Mouse (Mus musculus): ENCODE measurements around the gene Lars2. TPM values are rescaled to one million over a fixed set of nuclear protein-coding genes. Genes with fewer than 3 reads are reported as not detected.

Gene Lars2
- total RNA-seq (2023): 100 to 1,000 TPM; 274 to 275 TPM

DNA sequence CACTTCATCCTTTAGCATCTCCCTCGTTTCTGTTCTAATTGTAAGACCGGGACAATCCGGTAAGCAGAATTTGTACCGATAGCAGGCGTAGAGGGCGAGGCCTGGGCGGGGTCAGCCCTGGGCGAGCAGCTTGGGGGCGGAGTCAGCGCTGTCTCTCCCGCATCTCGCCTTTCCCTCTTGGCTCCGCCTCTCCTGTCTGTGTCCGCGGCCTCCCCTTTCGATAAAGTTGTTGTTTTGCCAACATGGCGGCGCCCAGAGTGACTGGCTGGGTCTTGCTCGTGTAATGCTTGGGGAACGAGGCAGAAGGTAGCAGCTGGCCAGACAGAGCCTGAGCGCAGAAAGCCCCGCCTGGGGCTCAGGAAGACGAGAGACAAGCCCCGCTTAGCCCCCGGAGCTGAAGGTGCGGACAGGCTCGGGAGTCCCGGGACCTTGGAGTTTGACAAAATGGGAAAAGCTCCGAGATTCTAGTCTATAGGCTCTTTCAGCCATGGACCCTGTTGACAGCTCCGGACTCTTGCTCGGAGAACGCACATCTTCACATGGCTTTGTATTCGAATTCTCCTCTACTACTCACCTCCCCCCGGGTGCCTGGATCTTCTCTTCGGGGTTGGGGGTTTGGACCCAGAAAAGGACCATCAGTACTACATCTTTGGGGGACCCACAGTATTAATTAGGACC lies at the start of gene Lars2:
Lars2 (plus strand) TSS at position 220 of the 678 bp plus-strand sequence.

DNA sequence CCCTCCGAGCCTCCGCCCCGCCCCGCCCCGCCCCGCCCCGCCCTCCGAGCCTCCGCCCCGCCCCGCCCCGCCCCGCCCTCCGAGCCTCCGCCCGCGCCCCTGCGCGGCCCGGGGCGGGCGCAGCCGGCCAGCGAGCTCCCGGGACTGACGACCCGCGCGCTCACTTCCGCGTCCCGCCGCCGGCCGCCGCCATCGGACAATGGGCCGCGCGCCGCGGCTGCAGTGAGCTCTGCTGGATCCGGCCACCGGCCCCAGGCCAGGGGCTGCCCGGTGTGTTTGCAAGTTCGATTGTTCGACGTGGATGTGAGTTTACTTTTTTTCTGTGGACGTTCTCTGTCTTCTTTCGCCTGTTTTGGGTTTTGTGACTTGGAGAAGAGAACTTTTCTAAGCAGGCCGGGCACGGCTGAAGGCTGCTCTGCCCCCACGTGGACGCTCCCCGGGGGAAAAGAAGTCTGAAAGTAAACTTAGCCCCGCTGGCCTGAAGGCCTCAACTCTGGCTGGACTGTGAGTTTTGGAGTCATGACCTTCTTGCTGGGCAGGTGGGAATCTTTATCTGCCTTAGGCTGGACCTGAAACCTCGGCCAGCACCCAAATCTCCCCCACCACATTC lies 112.0 kb downstream of the Lars2 start, which contains the start of gene Limd1:
Limd1 (plus strand) TSS at position 121 of the 610 bp plus-strand sequence.

Other genes starting within 250 kb of the Lars2 start
- not detected for gene Clec3b, start 216.0 kb upstream of the Lars2 start, total RNA-seq (2023)
- under 1 TPM in 1 of 2 experiments, not detected in 1; 0.13 TPM for gene Cdcp1, start 150.9 kb upstream of the Lars2 start, total RNA-seq (2023)
- gene Tmem158, start 106.2 kb upstream of the Lars2 start, total RNA-seq (2023): under 1 TPM; 0.27 to 0.35 TPM
- gene Limd1, start 111.8 kb downstream of the Lars2 start, total RNA-seq (2023): 10 to 100 TPM; 30.8 to 39.4 TPM
- 10 to 100 TPM; 21.0 to 21.2 TPM for gene Sacm1l, start 162.8 kb downstream of the Lars2 start, total RNA-seq (2023)

Measured in neutrophil, adult 59 days (primary cell).